Mouse (Mus musculus) cerebellum, postnatal 4 days (tissue): ENCODE measurements around the gene Clmp.
"Not testable (repeated sequence)": the region's sequence is repeated elsewhere in the genome, so short reads cannot be mapped to it uniquely, and the experiment has no call there.

ENCODE experiments used
- DNase-seq, 2 experiments: peaks; one replicate each; pipeline ENCODE4 v3.0.0; 2022; ENCODE audit warnings: low spot score in 2 of 2, mixed read lengths in 1 of 2

Gene Clmp

DNA sequence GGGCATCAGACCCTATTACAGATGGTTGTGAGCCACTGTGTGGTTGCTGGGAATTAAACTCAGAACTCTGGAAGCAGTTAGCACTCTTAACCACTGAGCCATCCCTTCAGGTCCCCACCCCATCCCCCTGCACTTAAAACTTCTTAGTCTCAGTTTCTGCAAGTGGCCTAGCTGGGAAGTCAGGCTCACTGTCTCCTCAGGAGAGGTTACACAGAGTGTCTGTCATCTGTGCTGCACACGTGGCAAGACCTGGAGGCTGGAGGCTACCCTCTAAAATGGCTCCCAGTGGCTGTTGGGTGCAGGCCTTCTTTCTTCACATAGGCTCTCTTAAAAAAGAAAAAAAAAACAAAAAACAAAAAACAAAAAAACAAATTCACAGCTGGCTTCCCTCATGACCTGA is 90.3 kb downstream of the Clmp start:
- no peak for DNase-seq

DNA sequence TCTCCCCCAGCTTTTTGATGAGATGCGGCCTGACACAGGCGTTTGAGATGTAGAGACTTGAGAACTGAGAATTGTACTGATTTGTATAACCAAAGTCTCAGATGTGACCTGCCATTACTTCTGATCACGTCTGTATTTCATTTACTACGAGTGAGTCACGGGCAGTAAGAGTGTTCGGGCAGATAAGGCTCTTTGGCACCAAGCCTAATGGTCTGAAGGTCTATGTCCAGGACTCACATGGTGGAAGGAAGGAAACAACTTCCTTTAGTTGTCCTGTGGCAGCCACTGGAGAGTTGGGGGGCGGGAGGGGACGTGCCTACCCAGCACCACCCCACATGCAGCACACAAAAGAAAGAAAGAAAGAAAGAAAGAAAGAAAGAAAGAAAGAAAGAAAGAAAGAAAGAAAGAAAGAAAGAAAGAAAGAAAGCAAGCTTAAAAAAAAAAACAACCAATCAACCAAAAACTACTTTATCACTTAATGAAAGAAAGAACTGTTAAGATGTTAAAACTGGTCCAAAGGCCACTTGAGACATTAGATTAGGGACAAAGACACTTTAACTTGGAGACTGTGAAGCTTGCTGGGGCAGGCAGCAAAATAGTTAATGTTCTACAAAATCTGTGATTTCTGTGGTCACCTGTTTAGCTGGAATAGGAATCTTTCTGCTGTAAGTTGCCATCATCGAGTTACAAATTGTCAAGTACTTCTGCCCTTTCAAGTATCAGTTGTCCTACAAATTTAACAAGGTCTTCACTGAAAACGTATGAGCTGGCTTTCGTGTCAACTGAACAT is 90.9 kb downstream of the Clmp start:
- no peak for DNase-seq

GRCm38 (mm10) chr9:40780111-40780510 is 94.3 kb downstream of the Clmp start:
- no peak for DNase-seq

GRCm38 (mm10) chr9:40780892-40781725 is 95.3 kb downstream of the Clmp start:
- no peak for DNase-seq

DNA sequence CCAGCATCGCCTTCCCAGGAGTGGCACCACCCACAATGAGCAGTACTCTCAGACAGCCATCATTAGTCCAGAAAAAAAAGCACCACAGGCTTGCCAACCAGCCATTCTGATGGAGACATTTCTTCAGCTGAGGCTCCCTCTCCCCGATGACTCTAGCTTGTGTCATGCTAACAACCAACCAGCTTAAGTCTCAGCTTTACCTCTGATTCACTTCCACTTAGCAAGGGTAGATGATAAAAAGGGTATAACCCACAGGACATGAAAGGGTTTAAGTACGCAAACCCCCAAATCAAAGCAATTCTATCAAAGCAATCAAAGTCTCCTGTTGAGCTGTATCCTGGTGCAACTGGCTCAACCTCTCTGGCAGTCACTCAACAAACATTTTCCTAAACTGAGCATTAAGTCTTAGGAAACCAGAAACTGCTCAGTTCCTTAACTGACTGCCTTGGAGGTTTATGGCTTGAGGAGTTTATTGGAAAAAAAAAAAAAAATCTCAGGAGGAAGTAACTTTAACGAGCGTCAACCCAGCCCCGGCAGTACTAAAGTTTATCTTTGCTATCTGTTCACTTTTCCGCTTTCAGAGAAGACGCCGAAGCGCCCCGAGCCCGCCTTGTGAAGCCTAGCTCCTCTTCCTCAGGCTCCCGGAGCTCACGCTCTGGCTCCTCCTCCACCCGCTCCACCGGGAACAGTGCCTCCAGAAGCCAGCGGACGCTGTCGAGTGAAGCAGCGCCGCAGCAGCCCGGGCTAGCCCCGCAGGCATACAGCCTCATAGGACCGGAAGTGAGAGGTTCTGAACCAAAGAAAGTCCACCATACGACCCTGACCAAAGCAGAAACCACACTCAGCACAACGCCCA is 96.2 kb downstream of the Clmp start:
- no peak for DNase-seq

DNA sequence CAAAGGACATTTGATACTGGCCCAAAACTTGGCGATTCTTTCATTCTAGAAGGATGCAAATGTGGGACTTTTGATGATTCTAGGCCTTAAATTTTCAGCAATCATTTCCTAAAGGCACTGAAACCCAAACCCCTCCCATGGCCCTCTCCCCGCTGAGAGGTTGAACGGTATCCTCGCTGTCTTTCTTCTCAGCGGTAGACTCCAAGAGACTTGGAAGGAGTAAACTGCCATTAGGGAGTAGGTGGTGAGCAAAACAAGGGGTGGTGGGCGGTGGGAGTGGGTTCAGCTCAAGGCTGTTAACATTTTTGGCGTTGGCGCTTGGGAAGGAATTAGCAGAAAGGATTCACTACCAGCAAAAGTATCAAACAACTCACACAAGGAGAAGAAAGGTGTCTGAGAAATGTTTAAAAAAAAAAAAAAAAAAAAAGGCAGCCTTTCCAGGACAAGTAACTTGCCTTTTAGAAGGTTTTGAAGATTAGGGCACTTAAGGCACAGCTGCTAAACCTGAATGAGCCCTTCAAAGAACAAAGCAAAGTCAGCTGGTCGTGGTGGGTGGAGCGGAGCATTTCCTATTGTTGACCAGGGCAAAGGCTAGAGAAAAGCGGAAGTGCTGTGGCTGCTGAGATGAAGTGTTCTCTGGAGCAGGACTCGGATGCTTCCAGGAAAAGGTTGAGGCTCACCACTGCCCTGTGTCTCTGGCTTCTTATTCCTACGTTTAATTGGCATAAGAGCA is 98.0 kb downstream of the Clmp start:
- DNase-seq: no peak

DNA sequence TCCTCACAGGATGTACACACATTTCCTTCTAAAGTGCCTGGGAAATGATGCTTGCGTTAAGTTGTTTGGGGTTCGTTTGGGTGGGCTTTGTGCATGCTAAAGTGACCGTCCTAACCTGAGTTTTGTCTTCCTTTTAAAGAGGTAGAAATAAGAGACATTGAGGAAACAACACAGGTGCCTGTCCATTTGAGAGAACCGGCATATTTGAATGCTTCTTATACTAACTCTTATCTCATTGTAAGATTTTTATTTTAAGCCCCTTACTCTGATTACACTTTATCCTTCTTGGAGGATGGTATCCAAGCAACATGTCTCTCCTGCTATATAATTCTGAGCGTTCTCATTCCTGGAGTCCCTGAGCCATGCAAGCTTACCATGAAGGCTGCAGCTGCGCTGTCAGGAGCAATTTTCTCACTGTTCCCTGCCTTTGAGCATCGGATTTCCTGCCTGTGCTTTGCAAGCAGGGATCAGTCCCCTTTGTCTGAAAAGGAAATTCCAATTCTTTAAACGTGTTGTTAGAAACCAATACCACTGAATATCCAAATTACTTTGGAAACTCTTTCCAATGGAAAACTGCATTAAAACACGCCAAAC is 98.7 kb downstream of the Clmp start:
- no peak for DNase-seq

- no peak for DNase-seq
Observed at GRCm38 (mm10) chr9:40785452-40785851, 99.7 kb downstream of the Clmp start.

DNA sequence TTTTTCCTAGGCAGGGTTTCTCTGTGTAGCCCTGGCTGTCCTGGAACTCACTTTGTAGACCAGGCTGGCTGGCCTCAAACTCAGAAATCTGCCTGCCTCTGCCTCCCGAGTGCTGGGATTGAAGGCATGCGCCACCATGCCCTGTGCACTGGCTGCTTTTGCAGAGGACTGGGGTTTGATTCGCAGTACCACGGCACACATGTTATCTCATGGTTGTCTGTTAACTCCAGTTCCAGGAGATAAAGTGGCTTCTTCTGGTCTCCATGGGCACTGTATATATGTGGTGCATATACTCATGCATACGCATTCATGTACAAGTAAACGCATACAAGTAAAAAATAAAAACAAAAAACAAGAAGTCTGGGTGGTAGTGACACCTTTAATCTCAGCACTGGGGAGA is 101.1 kb downstream of the Clmp start:
- not testable (repeated sequence) for DNase-seq

DNA sequence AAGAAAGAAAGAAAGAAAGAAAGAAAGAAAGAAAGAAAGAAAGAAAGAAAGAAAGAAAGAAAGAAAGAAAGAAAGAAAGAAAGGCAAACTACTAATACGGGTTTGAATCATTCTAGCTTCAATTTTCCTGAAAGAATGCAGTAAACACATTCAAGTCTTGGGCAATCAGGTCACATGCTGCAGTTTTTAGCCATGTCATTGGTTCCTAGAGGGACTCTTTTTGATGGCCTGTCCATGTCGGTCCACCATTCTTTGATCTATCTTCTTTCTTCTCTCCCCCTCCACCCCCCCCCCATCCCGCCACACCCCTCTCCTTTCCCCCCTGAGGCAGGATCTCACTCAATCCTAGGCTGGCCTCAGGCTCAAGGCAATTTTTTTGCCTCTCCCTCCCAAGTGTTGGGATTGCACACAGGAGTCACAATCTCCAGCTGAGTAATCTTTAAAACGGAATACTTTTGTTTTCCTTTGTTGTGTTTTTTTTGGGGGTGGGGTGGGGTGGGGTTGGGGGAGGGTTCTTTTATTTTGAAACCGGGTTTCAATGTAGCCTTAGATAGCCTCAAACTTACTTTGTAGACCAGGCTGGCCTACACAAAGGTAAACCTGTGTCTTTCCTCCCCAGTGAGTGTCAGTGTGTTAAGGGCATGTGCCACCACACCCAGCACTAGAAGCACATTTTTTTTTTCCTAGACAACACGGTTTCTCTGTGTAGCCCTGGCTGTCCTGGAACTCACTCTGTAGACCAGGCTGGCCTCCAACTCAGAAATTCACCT is 106.3 kb downstream of the Clmp start:
- no peak for DNase-seq

GRCm38 (mm10) chr9:40793581-40793980 is 107.8 kb downstream of the Clmp start:
- no peak for DNase-seq

- DNase-seq: no peak
Observed at GRCm38 (mm10) chr9:40794251-40794650, 108.5 kb downstream of the Clmp start.

- DNase-seq: no peak
Observed at GRCm38 (mm10) chr9:40794926-40795325, 109.2 kb downstream of the Clmp start.

DNA sequence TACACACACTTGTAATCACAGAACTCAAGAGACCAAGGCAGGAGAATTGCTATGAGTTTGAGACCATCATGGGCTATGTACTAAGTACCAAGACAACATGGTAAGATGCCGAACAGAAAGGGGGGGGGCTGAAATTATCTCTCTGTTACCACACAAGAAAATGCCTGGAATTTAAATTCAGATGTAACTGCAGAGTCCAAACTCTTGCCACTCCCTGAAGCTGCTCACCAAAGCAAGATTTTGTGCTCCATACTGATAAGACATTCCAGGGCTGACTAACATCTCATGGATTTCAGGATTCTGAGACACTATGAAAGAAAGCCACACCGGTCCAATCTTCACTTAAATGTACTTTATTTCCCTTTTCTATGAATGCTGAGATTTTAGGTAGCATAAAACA is 109.8 kb downstream of the Clmp start:
- DNase-seq: no peak

DNA sequence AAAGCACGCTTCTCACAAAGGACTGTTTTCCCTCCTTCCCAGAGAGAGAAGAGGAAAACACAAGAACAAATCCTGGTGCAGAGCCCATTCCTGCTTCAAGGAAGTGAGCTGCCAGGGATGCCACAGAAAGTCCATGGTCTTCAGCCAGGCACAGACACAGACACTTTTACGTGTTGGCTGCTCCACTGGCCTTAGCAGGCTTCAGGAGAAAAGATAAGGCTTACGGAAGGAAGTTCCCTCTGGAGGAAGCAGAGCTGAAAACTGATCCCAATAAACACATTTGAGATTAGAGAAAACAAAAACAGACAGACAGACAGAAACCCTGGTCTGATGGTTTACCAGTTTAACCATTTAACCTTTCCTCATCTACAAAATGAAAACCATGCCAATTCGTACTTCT is 110.3 kb downstream of the Clmp start:
- DNase-seq: no peak

DNA sequence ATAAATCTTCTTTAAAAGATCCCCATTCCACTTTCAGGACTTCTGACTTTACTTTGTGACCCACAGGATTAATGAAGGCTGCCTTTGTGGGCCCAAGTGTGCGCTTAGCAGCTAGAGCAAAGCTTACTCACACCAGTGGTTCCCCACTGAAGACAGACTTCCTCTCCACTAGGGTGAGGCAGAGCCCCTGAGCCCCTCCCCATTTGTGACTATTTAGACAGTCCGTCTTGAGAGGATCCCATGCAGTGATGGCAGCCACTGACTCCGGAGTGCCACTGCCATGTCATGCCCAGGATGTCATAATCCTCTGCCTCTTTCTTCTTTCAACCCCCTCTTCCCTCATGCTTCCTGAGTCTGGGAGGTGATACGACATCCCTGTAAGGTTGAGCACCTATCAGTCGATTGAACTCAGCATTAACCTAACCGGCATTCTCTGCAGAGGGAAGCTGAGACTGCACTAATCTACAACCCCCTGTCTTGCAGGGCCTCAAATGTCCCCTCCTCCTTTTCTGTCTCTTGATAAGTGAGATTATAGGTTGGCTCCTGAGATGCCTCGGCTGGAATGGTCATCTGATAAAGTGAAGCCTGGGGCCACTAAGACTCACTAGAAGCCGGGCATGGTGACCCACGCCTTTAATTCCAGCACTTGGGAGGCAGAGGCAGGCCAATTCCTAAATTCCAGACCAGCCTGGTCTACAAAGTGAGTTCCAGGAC is 112.6 kb downstream of the Clmp start:
- no peak for DNase-seq

DNA sequence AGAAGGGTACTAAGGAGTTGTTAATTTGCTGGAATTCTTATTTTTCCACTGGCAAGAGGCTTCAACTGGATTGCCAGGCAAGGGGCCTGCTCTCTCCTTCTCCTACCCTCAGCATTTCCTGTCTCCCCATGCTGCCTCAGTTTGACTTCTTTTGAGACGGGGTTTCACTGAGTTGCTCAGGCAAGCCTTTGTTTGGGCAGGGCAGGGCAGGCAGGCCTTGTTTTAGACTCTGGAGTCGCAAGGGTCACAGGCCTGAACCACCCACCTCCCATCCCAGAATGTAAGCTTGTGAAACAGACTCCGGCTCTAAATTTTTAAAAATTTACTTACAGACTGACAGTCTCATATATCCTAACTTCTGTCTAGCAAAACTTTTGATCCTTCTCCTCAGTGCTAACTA is 113.3 kb downstream of the Clmp start:
- no peak for DNase-seq

GRCm38 (mm10) chr9:40799837-40800501 is 114.2 kb downstream of the Clmp start:
- peak in 1 of 2 experiments; percentile 72 for DNase-seq
